Mouse (Mus musculus) heart, embryonic 12.5 days (tissue): ENCODE measurements around the gene Pelo. TPM values are rescaled to one million over a fixed set of nuclear protein-coding genes. Genes with fewer than 3 reads are reported as not detected.

Experiments used
- polyA plus RNA-seq: library from polyadenylated mRNA; unstranded; fragments of >200 nt; fragmentation: Nextera tagmentation; extraction: Ambion mirVana; gene quantifications from 2 replicates; pipeline ENCODE4 v1.2.1, GENCODE M21; 2016

Gene Pelo
- polyA plus RNA-seq, 1 experiment from 2014 or later = 7.1 TPM

Other genes with a start within 250 kb of the Pelo start
- gene Itga2, start 158.1 kb downstream of the Pelo start, polyA plus RNA-seq = 2.6 and 3.1 TPM in 2 replicates
- gene Gm49395, start 11.7 kb upstream of the Pelo start, polyA plus RNA-seq = 8.1 and 9.2 TPM in 2 replicates
- gene Itga1, start 11.8 kb upstream of the Pelo start, polyA plus RNA-seq = 33.0 and 33.3 TPM in 2 replicates